Mouse (Mus musculus) megakaryocyte, embryonic 14.5 days (primary cell): ENCODE data around the gene Slc45a3. TPM values are rescaled to one million over a fixed set of nuclear protein-coding genes. Genes with fewer than 3 reads are reported as not detected.

Experiments
- H3K27me3 ChIP-seq: replicated peaks from 2 replicates; pipeline ENCODE3; 2012; ENCODE audit warnings: inconsistent platforms
- H3K36me3 ChIP-seq: replicated peaks from 2 replicates; pipeline ENCODE3; 2012; ENCODE audit warnings: low read length, inconsistent platforms, mixed read lengths
- H3K4me1 ChIP-seq: 2 replicates; pipeline ENCODE4 v1.6.1; 2012; ENCODE audit warnings: inconsistent platforms
- H3K4me3 ChIP-seq: replicated peaks from 2 replicates; pipeline ENCODE3; 2012; ENCODE audit warnings: moderate library complexity, mild to moderate bottlenecking, inconsistent platforms
- H3K9me3 ChIP-seq: 2 replicates; pipeline ENCODE4 v1.6.1; 2012; ENCODE audit warnings: inconsistent platforms
- FLI1 ChIP-seq: IDR thresholded peaks from 2 replicates; pipeline ENCODE4 v1.6.1; 2012; ENCODE audit warnings: low read length, inconsistent platforms, mixed read lengths
- GATA1 ChIP-seq: IDR thresholded peaks from 3 replicates; pipeline ENCODE4 v1.6.1; 2012; ENCODE audit warnings: mixed read lengths, low read length, inconsistent platforms, borderline replicate concordance
- polyA plus RNA-seq: library from polyadenylated mRNA; stranded (reverse); fragments of >175 nt; gene quantifications from 2 replicates; pipeline ENCODE4 v1.2.3, GENCODE M21; 2012; ENCODE audit warnings: low replicate concordance; ENCODE audit not compliant: insufficient read depth

Slc45a3 gene
- polyA plus RNA-seq, 1 experiment: 1.1 TPM

DNA sequence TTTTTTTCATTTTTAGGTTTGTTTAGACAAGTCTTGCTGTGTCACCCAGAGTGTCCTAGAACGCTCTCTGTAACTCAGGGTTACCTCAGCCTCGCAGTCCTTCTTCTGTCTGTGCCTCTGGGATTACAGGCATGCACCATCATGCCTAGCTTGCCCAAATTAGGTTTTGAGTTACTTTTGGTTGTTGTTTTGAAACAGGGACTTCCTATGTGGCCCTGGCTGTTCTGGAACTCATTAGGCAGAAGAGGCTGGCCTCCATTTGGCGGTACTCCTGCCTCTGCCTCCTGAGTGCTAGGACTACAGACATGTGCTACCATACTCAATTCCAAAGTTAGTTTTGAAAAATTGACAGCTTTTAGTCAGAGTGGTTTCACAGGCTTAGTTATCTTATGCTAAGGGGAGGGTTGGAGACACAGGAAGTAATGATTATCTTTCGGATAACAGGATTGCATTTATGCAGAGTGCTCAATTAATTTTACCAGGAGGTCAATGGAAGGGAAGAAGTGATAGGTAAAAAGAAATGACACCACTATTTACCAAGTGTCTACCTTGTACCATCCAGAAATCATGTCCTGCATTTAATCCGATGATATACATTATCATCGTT is 41.9 kb downstream of the Slc45a3 start:
- Histone ChIP-seq H3K36me3 (no peaks in the 10 kb centered on the region), H3K4me3 (no peak overlapping the region), H3K4me1 (peaks cover 61% of the 10 kb centered on the region), H3K9me3 (no peaks in the 10 kb centered on the region), H3K27me3 (no peaks in the 10 kb centered on the region)
- TF ChIP-seq FLI1 (no peak), GATA1 (no peak)

- no peaks in the 10 kb centered on the region for H3K9me3 ChIP-seq
- no peak for TF ChIP-seq GATA1
- no peak for TF ChIP-seq FLI1
- H3K36me3 ChIP-seq: no peaks in the 10 kb centered on the region
- no peak overlapping the region for H3K4me3 ChIP-seq
- peaks cover 66% of the 10 kb centered on the region for H3K4me1 ChIP-seq
- no peaks in the 10 kb centered on the region for H3K27me3 ChIP-seq
Measured at GRCm38 (mm10) chr1:132005466-132005865, 42.7 kb downstream of the Slc45a3 start.

- Histone ChIP-seq H3K4me3 (peak overlapping the region; percentile 15), H3K27me3 (no peaks in the 10 kb centered on the region), H3K4me1 (peaks cover 71% of the 10 kb centered on the region), H3K9me3 (no peaks in the 10 kb centered on the region), H3K36me3 (no peaks in the 10 kb centered on the region)
- TF ChIP-seq FLI1 (no peak), GATA1 (no peak)
Measured at GRCm38 (mm10) chr1:132006046-132006445, 43.3 kb downstream of the Slc45a3 start.

DNA sequence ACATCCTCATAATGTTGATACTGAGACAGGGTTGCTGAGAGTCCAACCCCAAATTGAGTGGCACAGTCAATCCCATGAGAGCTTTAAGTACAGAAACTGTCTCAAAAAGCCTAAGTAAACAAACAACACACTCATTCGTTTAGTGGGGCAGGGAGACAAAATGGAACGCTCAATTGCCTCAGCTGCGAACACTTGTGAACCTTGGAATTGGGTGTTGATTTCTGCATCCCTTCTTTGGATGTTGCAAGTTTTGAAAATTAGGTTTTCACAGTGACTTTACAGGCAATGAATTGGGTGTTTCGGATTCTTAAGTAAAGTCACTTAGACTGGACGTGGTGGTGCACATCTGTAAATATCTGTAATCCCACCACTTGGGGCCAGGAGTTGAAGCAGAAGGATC is 44.0 kb downstream of the Slc45a3 start:
- TF ChIP-seq FLI1: no peak
- no peak for TF ChIP-seq GATA1
- no peaks in the 10 kb centered on the region for H3K9me3 ChIP-seq
- peaks cover 77% of the 10 kb centered on the region for H3K4me1 ChIP-seq
- no peaks in the 10 kb centered on the region for H3K27me3 ChIP-seq
- peak overlapping the region; percentile 100 for H3K4me3 ChIP-seq
- H3K36me3 ChIP-seq: no peaks in the 10 kb centered on the region

DNA sequence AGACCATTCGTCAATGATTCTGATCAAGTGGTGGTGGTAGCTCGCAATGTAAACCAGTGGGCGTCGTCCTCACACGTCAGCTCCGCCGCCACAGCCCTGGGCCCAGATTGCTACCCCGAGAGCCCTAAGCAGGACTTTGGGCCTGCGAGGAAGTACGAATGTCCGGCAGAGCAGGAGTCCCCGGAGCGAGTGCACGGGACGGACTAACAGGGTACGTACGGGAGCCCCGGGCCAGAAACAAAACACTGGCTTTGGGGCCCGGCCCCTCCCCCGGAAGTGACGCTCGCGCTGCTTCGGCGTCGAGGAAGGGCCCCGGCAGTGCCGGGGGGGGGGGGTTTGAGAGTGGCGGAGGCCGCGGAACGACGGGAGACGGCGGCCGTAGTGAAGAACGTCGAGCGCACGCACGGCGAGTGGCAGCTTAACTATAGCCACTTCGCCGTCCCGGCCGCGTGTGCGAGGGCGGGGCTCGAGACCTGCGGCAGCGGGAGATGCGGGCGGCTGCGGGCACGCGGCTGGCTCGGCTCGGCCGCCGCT is 44.6 kb downstream of the Slc45a3 start, which contains the start of gene Elk4:
Gene Elk4, plus strand, starts transcription at position 326 of the 534 bp plus-strand sequence.
- H3K4me1 ChIP-seq: peaks cover 77% of the 10 kb centered on the region
- peak within 1 kb of the TSS; percentile 100 for H3K4me3 ChIP-seq
- H3K9me3 ChIP-seq: no peaks in the 10 kb centered on the region
- H3K36me3 ChIP-seq: peaks cover under 1% of the 10 kb centered on the region
- no peaks in the 10 kb centered on the region for H3K27me3 ChIP-seq
- TF ChIP-seq FLI1 (no peak), GATA1 (no peak)

DNA sequence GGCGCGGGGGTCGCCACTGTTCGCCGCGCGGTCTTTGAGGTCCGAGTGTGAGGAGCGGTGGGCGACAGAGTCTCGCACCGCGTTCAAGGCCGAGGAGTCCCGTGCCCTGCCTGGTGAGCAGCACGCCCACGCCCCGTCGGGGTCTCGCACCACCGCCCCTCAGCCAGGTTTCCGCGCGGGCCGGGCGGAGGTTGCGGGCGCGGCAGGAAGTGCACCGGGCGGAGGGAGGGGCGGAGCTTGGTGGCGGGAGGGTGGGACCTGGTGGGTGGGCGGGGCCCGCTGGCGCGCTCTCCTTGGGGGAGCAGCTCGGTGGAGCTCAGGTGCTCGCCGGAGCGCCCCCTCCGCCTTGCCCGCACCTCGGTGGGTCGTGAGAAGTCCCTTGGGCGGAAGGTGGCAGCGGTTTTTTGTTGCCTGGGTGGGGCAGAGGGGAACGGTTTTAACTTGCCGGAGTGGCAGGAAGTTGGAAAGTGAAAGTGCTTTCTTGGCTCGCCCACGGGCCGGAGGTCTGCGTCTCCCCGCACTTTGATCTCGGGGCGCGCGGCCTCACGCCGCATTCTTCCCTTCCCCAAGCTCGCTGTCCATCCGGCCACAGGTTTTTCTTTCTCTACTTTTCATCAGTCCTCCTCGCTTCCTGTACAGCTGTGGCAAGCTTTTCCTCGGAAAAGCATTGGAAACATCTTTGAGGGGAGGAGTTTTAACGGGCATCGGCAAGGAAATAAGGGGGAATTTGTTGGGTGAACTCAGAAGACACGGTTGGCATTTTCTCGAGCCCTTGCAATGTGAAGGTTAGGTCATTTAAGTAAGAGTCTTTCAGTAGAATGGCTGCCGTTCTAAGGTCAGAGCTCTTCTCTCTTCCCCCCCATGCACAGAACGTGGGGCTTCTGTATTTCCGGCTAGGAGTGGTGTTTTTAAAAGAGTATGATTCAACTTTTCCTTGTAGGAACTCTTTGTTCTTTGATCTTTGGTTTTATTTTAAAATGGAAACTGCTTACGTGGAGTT is 45.4 kb downstream of the Slc45a3 start:
- Histone ChIP-seq H3K27me3 (no peaks in the 10 kb centered on the region), H3K4me1 (peaks cover 77% of the 10 kb centered on the region), H3K36me3 (peaks cover 8% of the 10 kb centered on the region), H3K4me3 (peak overlapping the region; percentile 100), H3K9me3 (no peaks in the 10 kb centered on the region)
- TF ChIP-seq FLI1 (no peak), GATA1 (no peak)

- H3K9me3 ChIP-seq: no peaks in the 10 kb centered on the region
- H3K27me3 ChIP-seq: no peaks in the 10 kb centered on the region
- peaks cover 14% of the 10 kb centered on the region for H3K36me3 ChIP-seq
- H3K4me1 ChIP-seq: peaks cover 74% of the 10 kb centered on the region
- H3K4me3 ChIP-seq: peak overlapping the region; percentile 100
- TF ChIP-seq GATA1: no peak
- TF ChIP-seq FLI1: no peak
Measured at GRCm38 (mm10) chr1:132008881-132009644, 46.3 kb downstream of the Slc45a3 start.

GRCm38 (mm10) chr1:132010632-132011501 is 48.1 kb downstream of the Slc45a3 start:
- Histone ChIP-seq H3K9me3 (no peaks in the 10 kb centered on the region), H3K4me3 (peak overlapping the region; percentile 86), H3K36me3 (peaks cover 32% of the 10 kb centered on the region), H3K4me1 (peaks cover 70% of the 10 kb centered on the region), H3K27me3 (no peaks in the 10 kb centered on the region)
- TF ChIP-seq FLI1: no peak
- no peak for TF ChIP-seq GATA1
